Mouse (Mus musculus) testis, postnatal 10 days (tissue): ENCODE results near the gene Pxt1.
A peak's percentile ranks its signal among the peaks of the same experiment; 100 is the strongest.

Experiments
- DNase-seq: peaks from one replicate; pipeline ENCODE4 v3.0.0; 2021; ENCODE audit warnings: low spot score

The Pxt1 gene

DNA sequence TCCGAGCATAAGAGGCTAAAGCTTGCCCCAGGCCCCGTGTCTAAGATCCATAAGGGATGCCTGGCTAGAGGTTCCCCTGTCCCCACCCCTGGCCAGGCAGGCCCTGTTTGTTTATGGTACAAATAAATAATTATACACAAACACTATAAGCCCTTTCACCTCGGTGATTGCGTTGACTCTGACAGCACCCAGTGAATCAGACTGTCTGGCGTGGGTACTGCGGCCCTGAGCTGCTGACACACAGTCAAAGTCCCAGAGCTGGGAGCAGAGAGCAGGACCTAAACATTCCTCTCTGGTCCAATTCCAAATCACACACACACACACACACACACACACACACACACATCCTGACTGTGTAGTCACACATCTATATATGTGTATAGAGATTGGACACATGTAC, 29.7 kb downstream of the Pxt1 start:
- no peak for DNase-seq

DNA sequence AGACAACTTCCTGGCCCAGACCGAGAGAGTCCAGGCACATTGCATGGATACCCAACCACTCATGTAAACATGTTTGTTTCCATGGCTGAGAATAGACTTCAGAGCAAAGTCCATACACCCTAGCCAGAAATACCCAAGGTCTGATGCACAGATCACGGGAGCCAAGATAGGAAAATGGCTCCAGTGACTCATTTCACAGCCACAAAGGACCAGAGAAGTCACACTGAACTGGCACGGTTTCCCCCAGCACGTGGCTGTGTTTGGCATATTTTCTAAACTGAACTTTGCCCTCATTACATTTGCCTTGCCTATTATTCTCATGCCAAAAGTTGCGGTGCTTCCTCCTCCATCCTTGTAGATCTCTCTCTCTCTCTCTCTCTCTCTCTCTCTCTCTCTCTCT, 30.4 kb downstream of the Pxt1 start:
- DNase-seq: no peak

- DNase-seq: no peak
Measured at GRCm38 (mm10) chr17:28910139-28910538, 33.5 kb downstream of the Pxt1 start.

DNA sequence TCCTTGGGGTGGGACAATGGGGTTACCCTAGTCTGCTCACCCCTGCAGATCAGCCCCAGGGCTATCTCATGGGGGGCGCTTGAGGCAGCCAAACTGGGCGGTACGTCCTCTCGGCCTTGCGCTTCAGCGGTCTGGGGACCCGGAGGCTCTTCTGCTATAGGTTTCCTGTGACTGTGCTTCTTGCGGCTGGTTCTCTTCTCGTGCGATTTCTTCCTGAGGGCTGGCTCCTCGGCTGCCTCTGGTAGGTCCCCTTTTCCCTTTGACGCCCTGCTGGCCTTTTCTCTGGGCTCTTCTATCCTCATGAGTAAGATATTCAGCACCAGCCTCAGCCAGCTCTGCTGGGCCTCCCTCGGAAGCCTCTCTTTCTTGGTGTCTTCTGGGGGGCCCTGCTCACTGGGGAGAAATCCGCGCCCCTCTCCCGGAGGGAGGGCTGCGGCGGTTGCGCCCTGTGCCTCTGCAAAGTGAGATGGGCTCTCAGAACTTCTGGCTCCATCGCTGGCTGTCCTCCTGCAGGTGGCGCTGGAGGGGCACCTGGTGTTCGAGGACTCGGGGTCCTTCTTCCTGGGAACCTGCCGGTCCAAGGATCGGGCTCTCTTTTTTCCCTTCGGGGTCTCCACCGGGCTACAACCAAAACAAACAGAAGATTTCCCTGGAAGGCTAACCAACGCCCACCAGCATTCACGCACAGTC, 34.2 kb downstream of the Pxt1 start:
- peak; percentile 90 for DNase-seq

GRCm38 (mm10) chr17:28907959-28908358, 35.7 kb downstream of the Pxt1 start:
- no peak for DNase-seq

GRCm38 (mm10) chr17:28905377-28905916, 38.2 kb downstream of the Pxt1 start:
- no peak for DNase-seq

DNA sequence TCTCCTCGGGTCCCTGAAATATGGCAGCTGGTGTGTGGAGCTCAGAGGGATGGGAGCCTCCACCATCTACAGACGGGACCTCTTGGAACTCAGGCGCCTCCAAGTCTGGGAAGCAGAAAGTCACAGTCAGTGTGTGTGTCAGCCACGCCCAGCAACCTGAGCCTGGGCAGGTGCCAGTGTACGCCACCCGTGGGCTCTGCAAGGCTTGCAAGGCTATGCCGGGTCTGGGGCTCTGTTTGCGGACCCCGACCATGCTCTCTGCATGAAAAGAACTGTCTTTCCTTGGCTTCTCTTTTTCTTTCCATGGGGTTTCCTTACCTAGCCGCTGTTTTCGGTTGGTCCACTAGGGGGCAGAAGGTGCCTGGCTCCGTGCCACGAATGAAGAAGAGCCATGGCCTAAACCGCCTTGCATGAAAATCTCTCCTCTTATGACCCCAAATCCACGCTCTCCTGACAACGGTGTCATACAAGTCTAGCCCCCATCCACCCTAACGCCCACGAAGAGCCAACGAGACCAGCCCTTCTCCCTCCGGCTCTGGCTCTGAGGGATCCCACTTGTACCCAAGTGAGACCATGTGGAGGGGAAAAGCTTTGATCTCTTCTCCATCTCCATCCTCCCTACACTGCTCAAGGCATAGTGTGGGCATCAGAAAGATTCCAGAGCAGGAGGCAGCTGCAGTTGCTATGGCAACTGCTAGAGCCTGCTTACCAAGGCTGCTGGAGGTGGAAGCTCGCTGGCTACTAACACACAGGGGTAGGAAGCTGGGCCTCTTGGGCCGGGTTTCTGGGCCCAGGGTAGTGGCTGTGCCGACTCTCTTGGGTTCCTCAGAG, 38.9 kb downstream of the Pxt1 start:
- peak; percentile 85 for DNase-seq

DNA sequence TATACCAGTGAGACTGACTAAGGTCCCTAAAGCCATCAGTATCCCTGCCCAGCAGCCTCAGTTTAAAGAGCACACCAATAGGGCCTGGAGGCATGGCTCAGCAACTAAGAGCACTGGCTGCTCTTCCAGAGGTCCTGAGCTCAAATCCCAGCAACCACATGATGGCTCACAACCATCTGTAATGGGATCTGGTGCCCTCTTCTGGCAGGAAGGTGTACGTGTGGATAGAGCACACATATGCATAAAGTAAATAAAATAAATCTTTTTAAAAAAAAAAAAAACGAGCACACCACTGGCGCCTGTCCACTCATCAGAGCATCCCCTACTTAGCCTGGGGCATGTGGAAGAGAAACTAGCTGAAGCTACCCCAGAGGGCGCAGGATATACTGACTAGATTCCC, 42.1 kb downstream of the Pxt1 start:
- DNase-seq: no peak

- DNase-seq: no peak
Measured at GRCm38 (mm10) chr17:28899427-28899826, 44.2 kb downstream of the Pxt1 start.

- DNase-seq: no peak
Measured at GRCm38 (mm10) chr17:28898249-28898648, 45.4 kb downstream of the Pxt1 start.

GRCm38 (mm10) chr17:28897817-28898216, 45.8 kb downstream of the Pxt1 start:
- no peak for DNase-seq

GRCm38 (mm10) chr17:28896095-28896780, 47.4 kb downstream of the Pxt1 start:
- DNase-seq: no peak

GRCm38 (mm10) chr17:28895217-28895875, 48.3 kb downstream of the Pxt1 start:
- no peak for DNase-seq

- no peak for DNase-seq
Measured at GRCm38 (mm10) chr17:28894050-28894767, 49.4 kb downstream of the Pxt1 start.

DNA sequence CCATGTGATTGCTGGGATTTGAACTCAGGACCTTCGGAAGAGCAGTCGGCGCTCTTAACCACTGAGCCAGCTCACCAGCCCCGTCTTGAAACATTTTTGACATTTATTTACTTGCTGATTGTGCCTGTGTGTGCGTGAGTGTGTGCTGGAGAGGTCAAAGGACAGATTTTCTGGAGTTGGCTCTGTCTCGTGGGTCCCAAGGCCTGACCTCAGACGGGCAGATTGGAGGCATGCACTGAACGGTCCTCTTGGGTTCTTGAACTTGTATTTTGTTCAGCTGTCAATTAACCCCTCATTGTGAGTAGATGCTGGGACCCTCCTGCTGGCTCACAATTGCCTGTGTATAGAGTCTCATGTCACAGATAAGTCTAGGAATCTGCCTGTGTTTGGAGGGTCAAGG, 57.4 kb downstream of the Pxt1 start:
- no peak for DNase-seq

DNA sequence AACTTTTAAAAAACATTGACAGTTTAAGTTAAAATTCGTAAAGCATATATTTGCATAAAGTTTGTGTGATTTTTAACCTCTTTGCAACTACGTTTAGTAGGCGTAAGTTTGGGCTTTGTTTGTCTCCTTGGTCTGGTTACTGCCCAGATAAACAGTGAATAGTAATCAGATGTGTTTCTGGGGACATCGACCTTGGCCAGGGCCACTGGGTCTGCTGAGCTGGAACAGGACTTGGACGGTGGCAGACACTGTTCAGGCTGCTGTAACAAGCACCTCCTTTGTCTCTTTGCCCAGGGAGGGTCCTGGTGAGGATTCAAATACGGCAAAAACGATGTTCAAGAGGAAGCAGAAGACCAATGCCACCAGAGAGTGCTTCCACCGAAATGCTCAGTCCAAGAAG, 58.4 kb downstream of the Pxt1 start:
- no peak for DNase-seq
